Mouse (Mus musculus): ENCODE data around the gene Ankrd39.
A peak's percentile ranks its signal among the peaks of the same experiment; 100 is the strongest.
"Not testable (repeated sequence)": the region's sequence is repeated elsewhere in the genome, so short reads cannot be mapped to it uniquely, and the experiment has no call there.

Ankrd39 gene

GRCm38 (mm10) chr1:36551904-36552303 lies 4.7 kb upstream of the Ankrd39 start:
- DNase-seq, result no peak

GRCm38 (mm10) chr1:36550075-36550863 lies 3.0 kb upstream of the Ankrd39 start:
- no peak for DNase-seq

DNA sequence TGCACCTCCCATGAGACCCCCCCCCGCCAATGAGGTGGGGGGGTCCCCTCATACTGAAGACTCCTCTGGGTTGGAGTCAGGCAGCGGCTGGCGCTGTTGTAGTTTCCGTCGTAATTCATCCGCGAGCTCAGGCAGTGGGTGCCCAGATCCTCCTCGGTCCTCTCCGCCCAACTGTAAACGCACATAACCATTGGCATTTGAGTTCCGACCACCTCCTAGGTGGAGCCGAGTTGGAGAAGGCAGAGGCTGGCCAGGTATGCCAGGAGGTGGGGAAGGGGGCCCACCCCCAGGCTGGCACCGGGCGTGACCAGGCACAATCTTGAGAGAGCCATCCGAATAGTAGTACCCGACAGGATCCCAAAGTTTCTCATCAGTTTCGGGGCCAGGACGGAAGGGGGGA lies 2.2 kb upstream of the Ankrd39 start:
- DNase-seq, result no peak

GRCm38 (mm10) chr1:36548771-36549170 lies 1.5 kb upstream of the Ankrd39 start:
- no peak for DNase-seq

DNA sequence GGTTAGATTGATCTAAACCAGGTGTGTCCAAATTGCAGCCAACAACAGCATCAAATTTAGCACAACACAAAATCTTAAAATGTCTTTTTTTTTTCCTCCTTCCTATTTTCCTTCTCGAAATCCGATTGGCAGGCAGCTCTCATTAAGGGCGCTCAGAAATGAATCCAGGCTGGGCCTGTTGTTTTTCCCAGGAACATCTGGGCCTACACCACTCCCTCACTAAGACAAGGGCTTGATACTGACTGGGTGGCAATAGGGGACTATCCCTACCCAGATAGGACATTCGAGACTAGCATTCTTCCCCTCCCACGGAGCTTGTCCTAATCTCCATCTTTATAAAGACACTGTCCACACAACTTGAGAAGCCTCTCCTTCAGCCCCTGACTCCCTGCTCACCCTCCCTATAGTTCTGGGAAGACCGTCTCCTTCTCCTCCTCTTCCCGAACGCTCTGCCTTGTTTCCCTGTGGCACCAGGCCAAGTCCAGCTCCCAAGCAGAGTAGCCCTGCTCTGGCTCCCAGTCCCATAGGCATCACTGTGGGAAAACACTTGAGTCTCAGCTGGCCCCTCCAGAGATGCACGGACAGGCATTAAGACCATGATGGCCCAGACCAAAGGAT lies 845 bp upstream of the Ankrd39 start:
- peak; percentile 55 to 68 for DNase-seq

DNA sequence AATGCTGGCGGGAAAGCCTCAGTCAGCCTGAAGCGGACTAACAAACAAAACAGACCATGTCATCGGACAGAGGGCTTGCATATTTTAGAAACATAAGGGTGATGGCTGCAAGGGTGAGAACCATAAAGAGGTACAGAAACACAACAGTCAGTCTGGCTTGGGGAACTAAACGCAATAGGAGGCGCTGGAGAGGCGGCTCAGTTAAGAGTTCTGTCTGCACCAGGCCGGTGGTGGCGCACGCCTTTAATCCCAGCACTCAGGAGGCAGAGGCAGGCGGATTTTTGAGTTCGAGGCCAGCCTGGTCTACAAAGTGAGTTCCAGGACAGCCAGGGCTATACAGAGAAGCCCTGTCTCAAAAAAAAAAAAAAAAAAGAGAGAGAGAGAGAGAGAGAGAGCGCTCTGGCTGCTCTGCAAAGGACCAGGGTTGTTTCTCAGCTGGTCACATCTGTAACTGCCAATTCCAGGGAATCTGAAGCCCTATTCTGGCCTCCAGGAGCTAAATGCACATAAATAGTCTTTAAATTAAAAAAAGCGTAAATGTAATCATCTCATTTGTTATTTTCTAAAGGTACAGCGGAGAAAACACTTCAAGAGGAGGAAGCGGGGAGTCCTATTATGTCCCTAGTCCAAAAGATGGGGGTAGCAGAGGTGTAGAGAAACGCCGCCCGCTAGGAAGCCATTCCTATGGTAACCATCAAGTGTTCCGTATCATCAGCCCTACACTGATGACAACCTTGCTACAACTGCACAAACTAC lies 1.2 kb downstream of the Ankrd39 start:
- no peak for DNase-seq

- DNase-seq, result no peak
Observed at GRCm38 (mm10) chr1:36545382-36545781, 1.9 kb downstream of the Ankrd39 start.

DNA sequence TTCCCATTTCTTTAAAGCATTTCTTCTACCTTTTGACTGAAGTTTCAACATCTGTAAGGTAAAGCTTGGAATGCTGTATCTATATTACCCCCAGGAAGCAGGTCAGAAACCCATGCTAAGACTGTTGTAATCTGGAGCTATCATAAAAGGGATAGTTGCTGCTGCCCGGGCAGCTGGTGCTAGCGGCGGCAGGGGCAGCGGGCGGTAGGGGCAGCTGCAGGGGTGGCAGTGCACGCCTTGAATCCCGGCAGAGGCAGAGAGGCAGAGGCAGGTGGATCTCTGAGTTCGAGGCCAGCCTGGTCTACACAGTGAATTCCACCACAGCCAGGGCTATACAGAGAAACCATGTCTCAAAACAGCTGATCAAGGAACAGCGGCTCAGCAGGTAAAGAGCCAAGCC lies 4.3 kb downstream of the Ankrd39 start:
- no peak for DNase-seq

DNA sequence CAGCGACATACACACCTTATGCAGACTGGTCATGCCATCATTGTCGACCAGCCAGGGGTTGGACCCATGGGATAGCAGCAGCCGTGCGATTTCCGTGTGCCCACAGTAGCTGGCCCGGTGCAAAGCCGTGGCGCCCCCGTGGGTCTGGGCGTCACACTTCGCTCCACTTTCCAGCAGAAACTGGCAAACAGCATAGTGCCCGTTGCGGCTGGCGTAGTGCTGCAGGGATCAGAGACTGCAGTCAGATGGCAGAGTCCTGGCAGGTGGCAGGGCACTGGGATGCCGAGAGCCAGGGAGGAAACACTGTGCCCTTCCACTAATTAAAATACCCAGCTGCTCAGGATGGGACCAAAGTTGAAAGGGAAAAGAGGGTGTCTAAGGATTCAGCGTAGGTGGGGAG lies 5.4 kb downstream of the Ankrd39 start:
- no peak for DNase-seq

GRCm38 (mm10) chr1:36540807-36541206 lies 6.4 kb downstream of the Ankrd39 start:
- DNase-seq, result no peak

GRCm38 (mm10) chr1:36540132-36540531 lies 7.1 kb downstream of the Ankrd39 start:
- DNase-seq, result no peak

- peak; percentile 89 to 96 for DNase-seq
Observed at GRCm38 (mm10) chr1:36539186-36539585, 8.1 kb downstream of the Ankrd39 start, which contains the start of gene Gm42417. Gene Gm42417, minus strand, starts transcription at chr1:36539429.

DNA sequence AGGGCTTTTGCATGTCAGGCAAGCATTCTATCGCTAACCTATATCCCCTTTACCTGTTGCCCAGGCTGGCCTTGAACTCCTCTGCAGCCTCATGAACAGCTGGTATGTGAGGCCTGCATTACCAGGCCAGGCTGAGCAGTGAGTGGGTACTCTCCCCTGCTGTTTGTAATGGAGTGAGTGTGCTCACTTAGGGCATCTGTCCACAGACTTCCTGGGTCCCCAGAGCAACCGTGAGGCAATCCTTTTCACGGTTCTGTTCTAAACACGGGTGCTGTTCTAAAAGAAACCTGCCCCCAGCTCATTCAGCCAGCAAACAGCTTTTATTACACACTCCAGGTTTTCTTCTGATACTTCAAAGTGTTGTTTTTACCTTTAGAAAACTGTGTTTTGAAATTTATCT lies 8.5 kb downstream of the Ankrd39 start:
- DNase-seq, result no peak

GRCm38 (mm10) chr1:36536783-36537182 lies 10.5 kb downstream of the Ankrd39 start, which contains the start of gene Ankrd23:
Gene Ankrd23, minus strand, starts transcription at chr1:36536883.
- not testable (repeated sequence) for DNase-seq

GRCm38 (mm10) chr1:36536397-36536728 lies 10.9 kb downstream of the Ankrd39 start:
- DNase-seq, result peak in 1 of 2 experiments; percentile 17

- DNase-seq, result peak; percentile 31 to 37
Observed at GRCm38 (mm10) chr1:36535477-36536396, 11.5 kb downstream of the Ankrd39 start.

DNA sequence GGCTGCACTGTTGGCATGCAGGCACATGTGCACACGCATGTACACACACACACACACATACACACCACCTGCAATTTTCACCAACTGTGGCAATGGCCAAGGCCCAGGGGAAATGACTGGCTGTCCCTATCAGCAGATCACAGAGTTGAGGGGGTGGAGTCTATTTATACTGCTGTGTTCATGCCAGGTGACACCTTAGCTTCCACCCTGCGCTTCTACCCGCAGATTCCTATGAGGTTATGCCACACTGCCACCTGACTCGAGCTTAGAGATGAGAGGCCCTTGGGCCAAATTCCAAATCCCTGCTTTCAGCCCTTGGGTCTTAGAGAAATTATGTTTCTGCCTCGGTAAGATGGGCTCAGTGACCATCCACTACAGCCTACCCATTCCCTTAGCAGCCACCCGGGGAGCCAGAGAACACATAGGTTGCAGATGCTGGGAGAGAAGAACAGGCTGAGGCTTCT lies 12.6 kb downstream of the Ankrd39 start:
- DNase-seq, result peak in 1 of 2 experiments; percentile 40

- no peak for DNase-seq
Observed at GRCm38 (mm10) chr1:36533546-36533945, 13.7 kb downstream of the Ankrd39 start.

DNA sequence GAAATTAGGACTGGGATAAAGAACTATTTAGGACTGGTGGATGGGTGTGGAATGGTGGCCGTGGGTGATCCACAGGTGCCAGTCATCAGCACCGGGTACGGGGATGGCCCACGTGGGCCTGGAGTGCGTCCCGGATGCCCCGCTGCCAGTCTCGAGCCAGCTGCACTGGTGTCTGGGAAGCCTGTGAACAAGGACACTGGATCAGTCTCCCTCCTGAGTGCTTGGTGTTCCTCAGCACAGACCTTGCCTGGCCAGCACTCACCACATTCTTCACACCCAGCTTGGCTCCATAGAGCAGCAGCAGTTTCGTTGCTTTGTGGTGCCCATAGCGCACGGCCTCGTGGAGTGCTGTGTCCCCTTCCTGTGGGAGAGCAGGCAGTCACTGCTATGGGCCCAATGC lies 15.8 kb downstream of the Ankrd39 start:
- DNase-seq, result no peak

- DNase-seq, result no peak
Observed at GRCm38 (mm10) chr1:36530962-36531361, 16.3 kb downstream of the Ankrd39 start.

DNA sequence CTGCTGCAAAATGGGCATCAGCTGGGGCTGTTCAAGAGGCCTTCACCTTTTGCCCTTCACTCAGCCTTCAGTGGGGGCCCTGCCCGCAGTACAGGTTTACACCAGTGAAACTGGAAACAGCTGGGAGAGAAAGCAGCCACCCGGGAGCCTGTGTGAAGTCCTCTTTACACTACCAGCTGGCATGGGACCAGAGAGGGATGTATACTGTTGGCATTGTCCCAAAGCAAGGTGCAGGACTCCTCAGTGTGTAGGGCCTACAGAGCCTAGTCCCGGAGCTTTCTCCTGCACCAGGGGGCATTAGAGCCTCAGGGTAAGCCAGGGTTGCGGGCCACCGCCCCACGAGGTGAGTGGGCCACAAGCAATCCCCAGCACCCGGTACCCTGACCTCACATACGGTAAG lies 16.8 kb downstream of the Ankrd39 start:
- DNase-seq, result no peak

DNA sequence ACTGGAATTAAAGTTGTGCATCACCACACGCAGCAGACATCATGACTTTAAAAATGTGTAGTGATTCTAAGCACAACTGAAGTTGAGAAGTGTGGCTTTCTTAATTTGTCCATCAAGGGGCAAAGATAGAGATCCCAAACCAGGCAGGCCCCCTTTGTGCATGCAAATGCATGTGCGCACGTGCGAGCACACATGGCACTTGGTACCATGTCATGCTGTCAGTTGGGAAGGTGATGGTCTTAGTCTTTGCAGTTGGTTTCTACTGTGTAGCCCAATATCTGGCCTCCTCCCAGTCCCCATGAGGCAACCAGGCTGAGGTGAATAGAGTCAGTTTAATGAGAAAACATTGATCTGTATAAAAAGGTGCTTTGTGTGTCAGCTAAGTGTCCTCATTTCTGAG lies 17.4 kb downstream of the Ankrd39 start:
- no peak for DNase-seq

Measured in kidney, postnatal 36 days (tissue).